Mouse (Mus musculus) MEL (cell line): Measurements from ENCODE around the gene Dyx1c1.

ENCODE experiments used
- BHLHE40 ChIP-seq: IDR thresholded peaks from 2 replicates; pipeline ENCODE4 v1.6.1; 2012; ENCODE audit warnings: low read depth, mild to moderate bottlenecking, inconsistent platforms, low read length, improper control_type of control experiment, borderline replicate concordance
- CTCF ChIP-seq, 3 experiments: IDR thresholded peaks in 2 of 3; conservative IDR thresholded peaks in 1 of 3; 2 replicates each; pipeline ENCODE4 v1.5.1; 2011 to 2012; ENCODE audit warnings: low read length in 3 of 3, low read depth in 2 of 3, mild to moderate bottlenecking in 2 of 3, improper control_type of control experiment in 1 of 3, inconsistent platforms in 1 of 3, mixed read lengths in 1 of 3, moderate library complexity in 1 of 3; ENCODE audit not compliant: control insufficient read depth in 1 of 3, insufficient read depth in 1 of 3, poor library complexity in 1 of 3, severe bottlenecking in 1 of 3
- ETS1 ChIP-seq: IDR thresholded peaks from 2 replicates; pipeline ENCODE4 v1.6.1; 2012; ENCODE audit warnings: low read depth, mild to moderate bottlenecking, inconsistent platforms, low read length, improper control_type of control experiment, moderate library complexity
- GATA1 ChIP-seq: IDR thresholded peaks from 2 replicates; pipeline ENCODE4 v1.6.1; 2011; ENCODE audit warnings: low read depth, low read length, improper control_type of control experiment
- KAT2A ChIP-seq: conservative IDR thresholded peaks from 2 replicates; pipeline ENCODE4 v1.6.1; 2012; ENCODE audit warnings: low read depth, low read length, improper control_type of control experiment, inconsistent platforms
- MXI1 ChIP-seq: IDR thresholded peaks from 2 replicates; pipeline ENCODE4 v1.6.1; 2011; ENCODE audit warnings: mild to moderate bottlenecking, low read depth, low read length, improper control_type of control experiment
- NELFE ChIP-seq: IDR thresholded peaks from 2 replicates; pipeline ENCODE4 v1.6.1; 2011; ENCODE audit warnings: low read depth, low read length, improper control_type of control experiment
- POLR2A ChIP-seq, 2 experiments: IDR thresholded peaks; 2 replicates each; pipeline ENCODE4 v1.6.1; 2011 to 2012; ENCODE audit warnings: low read length in 2 of 2, mild to moderate bottlenecking in 2 of 2, control low read depth in 1 of 2, improper control_type of control experiment in 1 of 2, low read depth in 1 of 2, moderate library complexity in 1 of 2; ENCODE audit not compliant: control insufficient read depth in 1 of 2, insufficient read depth in 1 of 2, poor library complexity in 1 of 2
- POLR2AphosphoS2 ChIP-seq: IDR thresholded peaks from 2 replicates; pipeline ENCODE4 v1.6.1; 2011; ENCODE audit warnings: low read length, improper control_type of control experiment
- TAL1 ChIP-seq: IDR thresholded peaks from 2 replicates; pipeline ENCODE4 v1.6.1; 2012; ENCODE audit warnings: mild to moderate bottlenecking, inconsistent platforms, low read length, moderate library complexity, mixed read lengths
- TCF12 ChIP-seq: IDR thresholded peaks from 2 replicates; pipeline ENCODE4 v1.6.1; 2014; ENCODE audit warnings: low read depth, mild to moderate bottlenecking, inconsistent platforms, low read length, improper control_type of control experiment, moderate library complexity
- USF2 ChIP-seq, 2 experiments: IDR thresholded peaks; 2 replicates each; pipeline ENCODE4 v1.6.1; 2011 to 2012; ENCODE audit warnings: improper control_type of control experiment in 2 of 2, low read length in 2 of 2, borderline replicate concordance in 1 of 2, inconsistent platforms in 1 of 2, low read depth in 1 of 2, mild to moderate bottlenecking in 1 of 2; ENCODE audit not compliant: insufficient read depth in 1 of 2

DNA sequence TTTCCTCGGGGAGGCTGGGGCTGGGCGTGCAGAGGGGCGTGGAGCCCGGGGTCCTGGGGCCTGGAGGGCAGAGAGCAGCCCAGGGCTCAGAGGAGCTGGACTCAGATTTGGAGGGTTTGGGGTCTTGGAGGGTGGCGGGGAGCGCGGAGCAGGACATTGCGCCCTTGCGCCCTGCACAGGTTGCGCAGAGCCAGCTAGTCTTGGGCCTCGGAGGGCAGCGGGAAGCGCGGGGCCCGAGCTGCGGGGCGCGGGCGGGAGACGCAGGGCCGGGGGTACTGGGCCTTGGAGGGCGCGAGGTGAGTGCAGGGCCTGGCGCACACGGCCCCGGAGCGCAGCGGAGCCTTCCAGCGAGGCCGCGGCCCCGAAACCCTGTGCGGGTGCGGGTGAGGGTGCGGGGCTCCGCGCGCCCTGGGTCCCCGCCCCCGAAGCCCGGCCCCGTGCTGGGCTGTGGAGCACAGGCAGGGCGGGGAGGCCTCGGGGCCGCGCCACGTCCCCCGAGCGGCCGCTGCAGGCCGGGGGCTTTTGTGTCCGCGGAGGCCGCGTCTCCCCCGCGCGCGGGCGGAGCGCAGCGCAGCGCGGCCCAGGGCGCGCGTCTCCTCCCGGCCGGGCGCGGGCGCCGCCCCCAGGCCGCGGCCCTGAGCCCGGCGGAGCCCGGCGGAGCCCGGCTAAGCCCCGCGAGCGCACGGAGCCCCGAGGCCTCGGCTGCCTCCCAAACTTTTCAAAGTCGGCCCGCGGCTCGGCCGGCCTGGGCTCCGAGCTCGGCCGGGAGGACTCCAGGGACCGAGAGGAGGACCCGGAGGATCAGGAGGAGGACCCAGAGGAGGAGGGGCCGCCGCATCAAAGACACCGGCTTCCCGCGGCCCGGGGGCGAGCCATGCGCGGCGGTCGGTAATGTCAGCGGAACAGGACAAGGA, 33.3 kb upstream of the Dyx1c1 start, which contains the start of gene Pygo1:
- TF ChIP-seq POLR2A (IDR thresholded peaks at IDR 0.05; ENCODE audit: control insufficient read depth in 1 of 2, insufficient read depth in 1 of 2, low read depth in 1 of 2, low read length in 2 of 2, poor library complexity in 1 of 2) = no peak
- TF ChIP-seq CTCF (IDR thresholded peaks at IDR 0.05 in 2 of 3, conservative IDR thresholded peaks at IDR 0.05 in 1 of 3; ENCODE audit: control insufficient read depth in 1 of 3, insufficient read depth in 1 of 3, low read depth in 2 of 3, low read length in 3 of 3, poor library complexity in 1 of 3, severe bottlenecking in 1 of 3) = no peak
- TF ChIP-seq KAT2A = no peak
- no peak for TF ChIP-seq ETS1
- no peak for TF ChIP-seq TAL1
- TF ChIP-seq BHLHE40 = no peak
- no peak for TF ChIP-seq TCF12
- no peak for TF ChIP-seq POLR2AphosphoS2
- TF ChIP-seq GATA1 = no peak
- no peak for TF ChIP-seq NELFE
- TF ChIP-seq MXI1 = no peak
- TF ChIP-seq USF2 (IDR thresholded peaks at IDR 0.05; ENCODE audit: borderline replicate concordance in 1 of 2, insufficient read depth in 1 of 2, low read depth in 1 of 2, low read length in 2 of 2) = no peak
